Mouse (Mus musculus) liver, postnatal 0 days (tissue): ENCODE results near the gene Ptprcap. TPM values are rescaled to one million over a fixed set of nuclear protein-coding genes. Genes with fewer than 3 reads are reported as not detected.

Experiments used
- ATAC-seq: fragments of 200-750 bp; cut with Nextera tagmentation; 2 replicates; pipeline ENCODE4 v1.8.0; 2017; ENCODE audit warnings: mild to moderate bottlenecking, moderate library complexity
- DNase-seq: peaks from one replicate; pipeline ENCODE4 v3.0.0-alpha.2; 2016
- H3K27ac ChIP-seq: fragments of 300-500 bp; sonication (generic); 2 replicates; pipeline ENCODE4 v1.5.1; 2014; ENCODE audit warnings: antibody characterized with exemption, moderate library complexity, mild to moderate bottlenecking, low read depth
- H3K27me3 ChIP-seq: fragments of 300-500 bp; sonication (generic); 2 replicates; pipeline ENCODE4 v1.6.1; 2014; ENCODE audit warnings: low read length, control low read depth, mixed read lengths; ENCODE audit not compliant: insufficient read depth
- H3K36me3 ChIP-seq: fragments of 300-500 bp; sonication (generic); replicated peaks from 2 replicates; pipeline ENCODE4 v1.6.1; 2014; ENCODE audit warnings: mild to moderate bottlenecking, control low read depth, low read length, moderate library complexity, mixed read lengths; ENCODE audit not compliant: insufficient read depth
- H3K4me1 ChIP-seq: fragments of 300-500 bp; sonication (generic); 2 replicates; pipeline ENCODE4 v1.6.1; 2014; ENCODE audit warnings: antibody characterized with exemption, mild to moderate bottlenecking, control low read depth; ENCODE audit not compliant: insufficient read depth
- H3K4me2 ChIP-seq: fragments of 300-500 bp; sonication (generic); 2 replicates; pipeline ENCODE4 v1.6.1; 2014; ENCODE audit warnings: low read depth, mild to moderate bottlenecking, low read length, moderate library complexity, mixed read lengths
- H3K4me3 ChIP-seq: fragments of 300-500 bp; sonication (generic); 2 replicates; pipeline ENCODE4 v1.5.1; 2014; ENCODE audit warnings: low read depth, low read length
- H3K9ac ChIP-seq: fragments of 300-500 bp; sonication (generic); replicated peaks from 2 replicates; pipeline ENCODE4 v1.6.1; 2014; ENCODE audit warnings: mild to moderate bottlenecking, moderate library complexity
- H3K9me3 ChIP-seq: fragments of 300-500 bp; sonication (generic); 2 replicates; pipeline ENCODE4 v1.6.1; 2016; ENCODE audit warnings: mild to moderate bottlenecking, control low read depth, low read length, mixed read lengths
- CTCF ChIP-seq: sonication (generic); IDR thresholded peaks from 2 replicates; pipeline ENCODE4 v1.5.1; 2016; ENCODE audit warnings: antibody characterized with exemption, low read depth
- EP300 ChIP-seq: IDR thresholded peaks from 2 replicates; pipeline ENCODE4 v1.6.1; 2016; ENCODE audit warnings: antibody characterized with exemption, low read depth, mild to moderate bottlenecking
- WGBS: fragments of 180-500 bp; shearing (Covaris S2); extraction: QIAGEN DNeasy Blood & Tissue Kit; methylation state at CpG from one replicate; pipeline ENCODE4 v1.1.7; 2014; ENCODE audit not compliant: insufficient replicate concordance; 5-methylcytosine and 5-hydroxymethylcytosine counted together
- polyA plus RNA-seq: library from polyadenylated mRNA; unstranded; fragments of >200 nt; fragmentation: Nextera tagmentation; extraction: Ambion mirVana; gene quantifications from 2 replicates; pipeline ENCODE4 v1.2.1, GENCODE M21; 2015

Ptprcap gene
- polyA plus RNA-seq, 1 experiment from 2014 or later = 35.7 TPM

GRCm38 (mm10) chr19:4143759-4144268 lies 9.6 kb upstream of the Ptprcap start, which contains the start of gene Cabp4:
Cabp4 (minus strand) TSS chr19:4144033.
- Histone ChIP-seq H3K27ac (peak within 1 kb of the TSS; percentile 74), H3K4me1 (peaks cover 24% of the 10 kb centered on the region), H3K4me3 (no peak within 1 kb of the TSS), H3K9ac (no peak within 1 kb of the TSS; the same call in 1 of the 2 replicates), H3K27me3 (no peaks in the 10 kb centered on the region), H3K36me3 (no peaks in the 10 kb centered on the region), H3K4me2 (no peak within 1 kb of the TSS), H3K9me3 (no peaks in the 10 kb centered on the region)
- TF ChIP-seq EP300 = no peak
- TF ChIP-seq CTCF = no peak
- no peak for DNase-seq
- ATAC-seq = no peak
- WGBS = 47% methylated on average over 7 of the region's 7 CpGs

DNA sequence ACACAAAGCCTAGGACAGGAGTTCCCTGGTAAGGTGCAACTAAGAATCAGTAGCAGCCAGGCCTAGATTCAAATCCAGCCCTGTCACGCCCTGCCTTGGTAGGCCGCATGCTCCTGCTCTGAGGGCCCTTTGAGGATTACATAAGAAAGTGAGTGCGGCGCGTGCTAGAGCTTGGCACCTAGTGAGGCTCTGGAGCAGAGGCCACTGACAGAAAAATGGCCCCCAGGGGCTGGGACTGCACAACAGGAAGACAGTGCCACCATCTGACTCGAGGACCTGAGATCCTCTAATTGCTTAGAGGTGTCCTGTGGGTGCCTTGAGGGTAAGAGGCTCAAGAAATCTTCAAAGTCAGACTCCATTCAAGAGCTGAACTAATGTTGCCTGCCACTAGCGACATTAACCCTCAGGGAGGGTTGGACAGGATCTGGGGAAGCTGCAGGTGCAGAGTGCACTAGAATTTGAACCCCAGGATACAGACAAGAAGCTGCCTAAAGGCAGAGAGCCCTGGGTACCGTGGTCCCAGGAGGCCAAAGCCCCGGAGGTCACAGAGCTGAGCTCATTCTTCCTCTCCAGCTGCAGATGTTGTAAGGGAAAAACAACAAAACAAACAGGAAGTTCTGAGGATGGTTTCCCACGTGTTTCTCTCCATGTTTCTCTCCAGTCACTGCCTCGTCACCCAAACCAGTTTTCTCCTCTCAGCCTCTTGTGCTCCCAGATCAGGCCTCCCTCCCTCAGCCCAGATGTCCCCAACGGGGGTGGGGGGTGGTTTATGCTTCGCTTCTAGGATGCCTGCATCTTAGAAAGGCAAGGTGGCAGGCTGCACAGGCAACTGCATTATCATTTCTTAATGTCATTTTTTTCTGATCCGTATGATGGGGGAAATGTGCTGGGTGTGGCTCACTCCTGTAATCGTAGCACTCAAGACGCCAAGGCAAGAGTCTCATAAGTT lies 8.6 kb upstream of the Ptprcap start:
- TF ChIP-seq EP300 (no peak), CTCF (no peak)

GRCm38 (mm10) chr19:4145936-4146335 lies 7.5 kb upstream of the Ptprcap start:
- Histone ChIP-seq H3K27me3 (no peaks in the 10 kb centered on the region), H3K36me3 (peaks cover 12% of the 10 kb centered on the region), H3K4me2 (no peak overlapping the region), H3K4me1 (peaks cover 45% of the 10 kb centered on the region), H3K9ac (no peak overlapping the region), H3K4me3 (no peak overlapping the region), H3K27ac (peak overlapping the region; percentile 74; the same call in 1 of the 2 replicates), H3K9me3 (no peaks in the 10 kb centered on the region)
- 89% methylated on average over 5 of the region's 5 CpGs for WGBS
- ATAC-seq (no peak), DNase-seq (no peak)
- no peak for TF ChIP-seq CTCF
- TF ChIP-seq EP300 = no peak

More for the DNA sequence above, 8.6 kb upstream of the Ptprcap start:
- no peak overlapping the region; the same call in 1 of the 2 replicates for H3K9ac ChIP-seq
- H3K27ac ChIP-seq = peak overlapping the region; percentile 74
- no peaks in the 10 kb centered on the region for H3K9me3 ChIP-seq
- H3K4me2 ChIP-seq = no peak overlapping the region
- ATAC-seq = no peak; the same call in 1 of the 2 replicates
- no peak overlapping the region for H3K4me3 ChIP-seq
- peaks cover 35% of the 10 kb centered on the region for H3K4me1 ChIP-seq
- H3K27me3 ChIP-seq = no peaks in the 10 kb centered on the region
- DNase-seq = peak; percentile 53
- 61% methylated on average over 16 of the region's 16 CpGs for WGBS
- H3K36me3 ChIP-seq = peaks cover under 1% of the 10 kb centered on the region; the same call in 1 of the 2 replicates

DNA sequence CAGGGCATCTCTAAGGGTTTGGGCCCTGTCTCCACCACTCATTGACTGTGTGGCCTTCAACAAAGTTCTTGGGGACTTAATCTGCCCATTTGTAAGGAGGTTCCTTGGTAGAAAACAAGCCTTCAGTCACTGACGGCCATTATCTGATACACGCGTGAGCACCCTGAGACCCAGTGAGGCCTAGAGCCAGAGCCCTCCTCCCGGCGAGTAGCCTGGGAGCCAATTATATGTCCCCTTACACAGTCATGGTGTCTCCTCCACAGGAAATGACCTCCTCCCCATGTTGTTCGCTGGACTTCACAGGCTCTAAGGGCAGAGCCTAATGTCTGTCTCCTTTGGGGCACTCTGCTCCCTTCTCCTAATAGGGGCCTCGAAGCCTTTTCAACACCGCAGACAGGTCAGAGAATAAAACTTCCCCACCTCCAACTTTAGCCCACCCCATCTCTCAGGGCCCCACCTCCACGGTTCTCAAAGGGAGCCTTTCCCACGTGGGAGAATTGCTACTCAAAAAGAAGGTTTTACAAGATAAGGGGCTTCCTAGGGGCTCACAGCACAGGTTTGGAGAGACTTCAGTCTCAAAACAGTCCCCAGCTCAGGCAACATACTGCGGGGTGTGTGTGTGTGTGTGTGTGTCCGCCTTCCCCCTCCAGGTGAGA lies 6.9 kb upstream of the Ptprcap start:
- Histone ChIP-seq H3K4me2 (no peak overlapping the region), H3K9ac (no peak overlapping the region), H3K4me1 (peaks cover 45% of the 10 kb centered on the region), H3K27me3 (no peaks in the 10 kb centered on the region), H3K27ac (no peak overlapping the region), H3K36me3 (peaks cover 14% of the 10 kb centered on the region), H3K9me3 (no peaks in the 10 kb centered on the region), H3K4me3 (no peak overlapping the region)
- TF ChIP-seq EP300 = no peak
- TF ChIP-seq CTCF = no peak
- WGBS = 77% methylated on average over 12 of the region's 12 CpGs
- DNase-seq = no peak
- ATAC-seq = no peak

DNA sequence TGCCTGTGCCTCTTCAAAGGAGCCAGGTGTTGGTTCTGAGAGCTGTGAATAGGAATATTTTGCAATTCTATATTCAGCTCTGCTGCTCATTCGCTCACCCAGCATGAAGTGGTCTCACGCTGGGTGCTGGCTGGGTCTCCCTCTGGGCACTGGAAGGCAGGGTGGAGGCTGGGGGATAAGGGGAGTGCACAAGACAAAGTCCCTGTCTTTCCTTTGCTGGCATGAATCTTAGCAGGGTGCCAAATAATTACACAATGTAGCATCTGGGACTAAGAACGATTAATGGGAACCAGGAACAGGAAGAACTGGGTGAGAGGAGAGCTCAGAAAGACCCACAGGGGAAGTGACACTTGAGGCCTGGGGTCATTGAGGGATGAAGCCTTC lies 6.4 kb upstream of the Ptprcap start:
- H3K27ac ChIP-seq = no peak overlapping the region
- no peak overlapping the region for H3K4me3 ChIP-seq
- ATAC-seq = no peak
- TF ChIP-seq CTCF (no peak), EP300 (no peak)
- H3K4me2 ChIP-seq = no peak overlapping the region
- H3K4me1 ChIP-seq = peaks cover 45% of the 10 kb centered on the region
- no peak for DNase-seq
- H3K9me3 ChIP-seq = no peaks in the 10 kb centered on the region
- no peak overlapping the region for H3K9ac ChIP-seq
- WGBS = 56% methylated on average over 3 of the region's 3 CpGs
- peaks cover 17% of the 10 kb centered on the region for H3K36me3 ChIP-seq
- H3K27me3 ChIP-seq = no peaks in the 10 kb centered on the region
